Mouse (Mus musculus) adrenal gland, adult 2 months (tissue): ENCODE data around the gene Tmem59l. TPM values are rescaled to one million over a fixed set of nuclear protein-coding genes. Genes with fewer than 3 reads are reported as not detected.

Source experiments
- polyA plus RNA-seq: library from polyadenylated mRNA; depleted of rRNA; stranded (reverse); fragments of >200 nt; gene quantifications from 2 replicates; pipeline ENCODE4 v1.2.3, GENCODE M21; 2012; rRNA removed
- total RNA-seq, 2 experiments: library from RNA; stranded (reverse); gene quantifications; 2 replicates each; pipeline ENCODE4 v1.2.3; 2021

The Tmem59l gene
- total and polyA plus RNA-seq, 3 experiments: 16.8 to 42.9 (median 24.3) TPM

Other genes with a start within 250 kb of the Tmem59l start
- 10 to 100 TPM; 16.0 to 21.8 TPM for gene Homer3, start 204.5 kb downstream of the Tmem59l start, total RNA-seq
- gene Homer3, start 204.5 kb downstream of the Tmem59l start, polyA plus RNA-seq: 56.8 and 68.4 TPM in 2 replicates
- 10 to 100 TPM; 57.7 to 69.5 TPM for gene Ddx49, start 184.9 kb downstream of the Tmem59l start, total RNA-seq
- 53.3 and 62.5 TPM in 2 replicates for gene Ddx49, start 184.9 kb downstream of the Tmem59l start, polyA plus RNA-seq
- gene Cope, start 184.8 kb downstream of the Tmem59l start, total RNA-seq: 100 to 1,000 TPM; 203 to 233 TPM
- gene Cope, start 184.8 kb downstream of the Tmem59l start, polyA plus RNA-seq: 491 and 579 TPM in 2 replicates
- 1 to 10 TPM; 2.5 to 3.8 TPM for gene Cers1, start 171.6 kb downstream of the Tmem59l start, total RNA-seq
- gene Cers1, start 171.6 kb downstream of the Tmem59l start, polyA plus RNA-seq: 4.9 and 5.2 TPM in 2 replicates
- under 1 TPM in 1 of 2 experiments, not detected in 1; 0.41 TPM for gene Gdf1, start 157.5 kb downstream of the Tmem59l start, total RNA-seq
- gene Gdf1, start 157.5 kb downstream of the Tmem59l start, polyA plus RNA-seq: 7.9 and 9.8 TPM in 2 replicates
- gene Upf1, start 134.1 kb downstream of the Tmem59l start, total RNA-seq: 10 to 100 TPM; 60.0 to 60.5 TPM
- 45.1 and 53.3 TPM in 2 replicates for gene Upf1, start 134.1 kb downstream of the Tmem59l start, polyA plus RNA-seq
- under 1 TPM; 0.14 to 0.35 TPM for gene Comp, start 113.8 kb downstream of the Tmem59l start, total RNA-seq
- 0.38 and 0.44 TPM in 2 replicates for gene Comp, start 113.8 kb downstream of the Tmem59l start, polyA plus RNA-seq
- gene Crtc1, start 47.8 kb downstream of the Tmem59l start, total RNA-seq: 10 to 100 TPM; 20.6 to 25.0 TPM
- 48.5 and 50.5 TPM in 2 replicates for gene Crtc1, start 47.8 kb downstream of the Tmem59l start, polyA plus RNA-seq
- gene Klhl26, start 10.4 kb downstream of the Tmem59l start, total RNA-seq: 10 to 100 TPM; 21.7 to 25.8 TPM
- gene Klhl26, start 10.4 kb downstream of the Tmem59l start, polyA plus RNA-seq: 119 and 121 TPM in 2 replicates
- gene Crlf1, start 5.8 kb upstream of the Tmem59l start, total RNA-seq: 1 to 10 TPM in 1 of 2 experiments, under 1 TPM in 1; 0.58 to 1.4 TPM
- 0.58 and 1.2 TPM in 2 replicates for gene Crlf1, start 5.8 kb upstream of the Tmem59l start, polyA plus RNA-seq
- gene Rex1bd, start 19.4 kb upstream of the Tmem59l start, total RNA-seq: 100 to 1,000 TPM; 148 to 164 TPM
- gene Rex1bd, start 19.4 kb upstream of the Tmem59l start, polyA plus RNA-seq: 327 and 373 TPM in 2 replicates
- 1,000 to 10,000 TPM; 1,627 to 1,685 TPM for gene Uba52, start 23.4 kb upstream of the Tmem59l start, total RNA-seq
- gene Uba52, start 23.4 kb upstream of the Tmem59l start, polyA plus RNA-seq: 619 and 1,322 TPM in 2 replicates
- 100 to 1,000 TPM; 269 to 287 TPM for gene Fkbp8, start 40.4 kb upstream of the Tmem59l start, total RNA-seq
- 602 and 610 TPM in 2 replicates for gene Fkbp8, start 40.4 kb upstream of the Tmem59l start, polyA plus RNA-seq
- gene Kxd1, start 40.6 kb upstream of the Tmem59l start, total RNA-seq: 10 to 100 TPM; 75.9 to 82.8 TPM
- 83.0 and 87.3 TPM in 2 replicates for gene Kxd1, start 40.6 kb upstream of the Tmem59l start, polyA plus RNA-seq
- 10 to 100 TPM; 26.1 to 29.6 TPM for gene Ell, start 52.1 kb upstream of the Tmem59l start, total RNA-seq
- gene Ell, start 52.1 kb upstream of the Tmem59l start, polyA plus RNA-seq: 31.1 and 36.1 TPM in 2 replicates
- gene Isyna1, start 107.0 kb upstream of the Tmem59l start, total RNA-seq: 100 to 1,000 TPM; 103 to 199 TPM
- gene Isyna1, start 107.0 kb upstream of the Tmem59l start, polyA plus RNA-seq: 344 and 376 TPM in 2 replicates
- gene Ssbp4, start 121.5 kb upstream of the Tmem59l start, total RNA-seq: 100 to 1,000 TPM in 1 of 2 experiments, 10 to 100 TPM in 1; 76.2 to 110 TPM
- gene Ssbp4, start 121.5 kb upstream of the Tmem59l start, polyA plus RNA-seq: 476 and 593 TPM in 2 replicates
- gene Lrrc25, start 128.8 kb upstream of the Tmem59l start, total RNA-seq: 1 to 10 TPM; 1.8 to 3.6 TPM
- gene Lrrc25, start 128.8 kb upstream of the Tmem59l start, polyA plus RNA-seq: 8.4 and 11.1 TPM in 2 replicates
- 10 to 100 TPM in 1 of 2 experiments, 1 to 10 TPM in 1; 1.3 to 44.6 TPM for gene Gdf15, start 145.1 kb upstream of the Tmem59l start, total RNA-seq
- 18.5 and 22.2 TPM in 2 replicates for gene Gdf15, start 145.1 kb upstream of the Tmem59l start, polyA plus RNA-seq
- gene Pgpep1, start 173.0 kb upstream of the Tmem59l start, total RNA-seq: 100 to 1,000 TPM; 115 to 127 TPM
- gene Pgpep1, start 173.0 kb upstream of the Tmem59l start, polyA plus RNA-seq: 115 and 117 TPM in 2 replicates
- 10 to 100 TPM; 65.2 to 88.5 TPM for gene Lsm4, start 185.9 kb upstream of the Tmem59l start, total RNA-seq
- 81.3 and 112 TPM in 2 replicates for gene Lsm4, start 185.9 kb upstream of the Tmem59l start, polyA plus RNA-seq
- gene Jund, start 211.6 kb upstream of the Tmem59l start, total RNA-seq: 100 to 1,000 TPM; 214 to 246 TPM
- gene Jund, start 211.6 kb upstream of the Tmem59l start, polyA plus RNA-seq: 1,009 and 1,256 TPM in 2 replicates
- gene Iqcn, start 216.1 kb upstream of the Tmem59l start, total RNA-seq: under 1 TPM in 1 of 2 experiments, not detected in 1; 0.12 TPM
- gene Iqcn, start 216.1 kb upstream of the Tmem59l start, polyA plus RNA-seq: 0.25 and 0.28 TPM in 2 replicates
- gene Gm3336, start 231.2 kb upstream of the Tmem59l start, total RNA-seq: under 1 TPM in 1 of 2 experiments, not detected in 1; 0.69 TPM
- 0.51 and 0.97 TPM in 2 replicates for gene Gm3336, start 231.2 kb upstream of the Tmem59l start, polyA plus RNA-seq
- 1 to 10 TPM in 1 of 2 experiments, under 1 TPM in 1; 0.76 to 1.0 TPM for gene Pde4c, start 236.4 kb upstream of the Tmem59l start, total RNA-seq
- gene Pde4c, start 236.4 kb upstream of the Tmem59l start, polyA plus RNA-seq: 2.9 and 3.3 TPM in 2 replicates